Mouse (Mus musculus) induced T-regulatory cell, adult 2 months (primary cell): ENCODE measurements around the gene Dcpp2.
"Not testable (repeated sequence)": the region's sequence is repeated elsewhere in the genome, so short reads cannot be mapped to it uniquely, and the experiment has no call there.

ENCODE experiments used
- DNase-seq: peaks from one replicate; pipeline ENCODE4 v3.0.0-alpha.2; 2012; ENCODE audit warnings: low read depth

The Dcpp2 gene

DNA sequence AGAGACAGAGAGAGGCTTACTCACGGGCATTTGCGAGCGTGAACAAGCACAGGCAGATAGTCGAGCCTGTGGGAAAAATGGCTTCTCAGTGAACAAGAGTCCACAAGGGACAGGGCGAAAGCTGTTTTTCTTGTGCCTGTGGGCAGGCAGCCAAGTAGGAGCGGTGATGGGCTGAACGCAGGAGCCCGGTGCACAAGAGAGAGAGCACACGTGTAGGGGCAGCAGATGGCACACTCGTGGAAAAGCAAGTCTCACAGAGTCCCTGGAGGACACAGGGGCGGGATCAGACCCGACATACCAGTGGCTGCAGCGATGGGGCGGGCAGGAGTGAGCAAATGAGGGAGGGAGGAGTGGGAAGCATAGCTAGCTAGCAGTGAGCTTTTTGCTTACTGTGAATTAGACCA lies 44.4 kb downstream of the Dcpp2 start:
- DNase-seq = no peak

DNA sequence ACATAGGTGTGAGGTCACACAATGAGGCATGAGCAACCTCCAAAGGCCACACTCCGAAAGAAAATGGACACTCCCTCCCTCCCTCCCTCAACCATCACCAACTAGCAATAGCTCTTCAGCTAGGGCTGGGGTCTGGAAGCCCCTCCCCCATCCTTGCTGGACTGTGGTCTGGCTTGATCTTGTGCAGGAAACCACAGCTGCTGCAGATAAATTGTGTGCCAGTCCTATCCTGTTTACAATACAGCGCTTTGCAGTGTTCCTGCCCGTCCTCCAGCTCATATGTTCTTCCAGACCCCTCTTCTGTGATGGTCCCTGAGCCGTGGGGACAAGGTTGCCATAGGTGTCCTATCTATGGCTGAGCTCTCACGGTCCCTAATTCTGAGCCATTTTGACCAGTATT lies 50.5 kb downstream of the Dcpp2 start:
- DNase-seq = no peak

DNA sequence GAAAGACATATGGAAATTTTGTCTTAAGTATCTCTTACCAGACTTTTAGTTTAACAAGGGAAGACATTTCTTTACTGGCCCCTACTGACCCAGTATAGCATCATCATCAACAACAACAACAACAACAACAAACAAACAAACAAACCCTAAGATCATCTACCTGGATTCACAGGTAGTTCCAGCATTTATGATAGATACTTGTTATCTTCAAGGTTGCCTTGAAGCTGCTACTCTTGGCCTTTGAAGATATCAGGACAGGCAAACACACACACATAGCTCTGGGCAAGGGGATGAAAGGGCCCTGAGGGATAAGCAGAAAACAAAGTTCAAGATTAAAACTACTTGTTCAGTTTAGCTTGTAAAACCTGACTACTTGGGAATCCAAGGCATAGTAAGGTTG lies 60.7 kb downstream of the Dcpp2 start, which contains the start of gene Sbp:
Gene Sbp, plus strand, starts transcription at position 301 of the 400 bp plus-strand sequence.
- no peak for DNase-seq

DNA sequence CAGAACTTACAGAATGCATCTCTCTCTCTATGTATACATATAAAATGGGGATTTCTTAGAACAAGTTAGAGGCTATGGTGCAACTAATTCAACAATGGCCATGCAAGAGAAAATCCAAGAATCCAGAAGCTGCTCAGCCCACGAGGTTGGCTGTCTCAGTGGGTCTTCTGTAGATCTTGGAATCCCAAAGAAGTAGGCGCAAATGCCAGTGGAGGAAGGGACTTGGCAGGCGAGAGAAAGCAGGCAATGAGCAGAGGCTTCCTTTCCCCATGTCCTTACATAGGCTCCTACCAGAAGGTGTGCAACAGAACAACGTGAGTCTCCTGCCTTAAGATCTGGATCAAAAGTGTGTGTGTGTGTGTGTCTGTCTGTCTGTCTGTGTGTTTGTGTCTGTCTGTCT lies 66.8 kb downstream of the Dcpp2 start:
- not testable (repeated sequence) for DNase-seq

DNA sequence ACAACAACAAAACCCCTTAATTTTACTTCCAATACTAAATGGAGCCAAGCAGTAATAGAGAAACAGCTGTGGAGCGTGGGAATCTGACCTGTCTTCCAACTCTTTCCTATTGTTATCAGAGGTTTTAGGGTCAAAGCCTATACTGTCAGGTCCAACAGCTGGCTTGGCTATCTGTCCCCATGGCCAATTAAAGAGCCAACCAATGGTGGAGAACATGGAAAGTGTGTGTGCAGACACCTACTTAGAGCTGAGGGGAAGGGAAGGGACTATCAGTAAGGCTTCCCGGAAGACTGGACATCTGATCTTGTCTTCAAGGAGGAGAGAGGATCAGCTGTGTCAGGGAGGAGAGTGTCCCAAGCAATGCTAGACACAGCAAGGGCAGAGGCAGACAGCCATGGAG lies 68.4 kb downstream of the Dcpp2 start:
- no peak for DNase-seq
